Mouse (Mus musculus) heart, adult 8-10 months (tissue): ENCODE data around the gene Syn3. TPM values are rescaled to one million over a fixed set of nuclear protein-coding genes. Genes with fewer than 3 reads are reported as not detected.

Experiments
- DNase-seq: peaks from one replicate; pipeline ENCODE4 v3.0.0; 2022; ENCODE audit warnings: low spot score
- total RNA-seq, 4 experiments: library from RNA; stranded (reverse); gene quantifications; 2 replicates each; pipeline ENCODE4 v1.2.4; 2022

Gene Syn3
- total RNA-seq, 4 experiments from 2014 or later = 0.34 to 0.79 (median 0.47) TPM

- no peak for DNase-seq
These were observed 279.7 kb downstream of the Syn3 start for GRCm38 (mm10) chr10:86218984-86219383.

- DNase-seq = no peak
These were observed 281.9 kb downstream of the Syn3 start for GRCm38 (mm10) chr10:86216836-86217235.

- DNase-seq = peak; percentile 51
These were observed 286.6 kb downstream of the Syn3 start for GRCm38 (mm10) chr10:86212062-86212461.

- peak; percentile 83 for DNase-seq
These were observed 294.8 kb downstream of the Syn3 start for GRCm38 (mm10) chr10:86203915-86204314.

DNA sequence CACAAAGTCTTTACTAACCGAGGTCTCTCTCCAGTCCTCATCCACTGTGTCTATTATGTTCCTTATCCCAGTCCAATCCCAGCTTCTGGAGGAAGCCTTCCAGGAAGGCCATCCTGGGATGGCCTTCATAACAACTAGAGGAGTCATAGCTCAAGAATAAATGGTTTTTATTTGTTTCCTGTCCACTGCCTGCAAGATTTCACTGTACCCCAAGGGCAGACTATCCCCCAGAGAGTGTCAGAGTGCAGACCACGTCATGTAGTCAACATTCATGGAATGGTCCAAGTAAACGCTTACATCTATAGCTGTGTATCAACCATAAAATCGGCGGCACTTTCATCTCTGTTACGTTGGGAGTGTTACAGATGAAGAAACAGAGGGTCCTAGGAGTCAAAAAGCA is 295.5 kb downstream of the Syn3 start:
- peak; percentile 19 for DNase-seq

DNA sequence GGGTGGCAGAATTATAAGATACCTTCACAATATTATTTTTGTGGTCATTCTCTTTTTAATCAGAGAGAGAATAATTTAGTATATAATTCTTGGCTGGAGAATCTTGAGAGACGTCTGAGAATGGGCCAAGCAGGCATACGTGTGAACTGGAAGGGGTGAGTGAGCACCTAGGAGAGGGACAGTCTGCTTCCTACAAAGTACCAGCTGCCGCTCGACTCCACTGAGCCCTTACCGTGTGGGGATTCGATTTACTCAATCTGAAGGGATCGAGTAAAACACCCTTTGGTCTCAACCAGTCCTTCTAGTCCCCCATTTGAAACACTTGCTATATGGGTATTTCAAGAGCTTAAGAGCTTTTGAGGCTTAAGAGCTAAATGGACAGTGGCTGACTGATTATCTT is 296.9 kb downstream of the Syn3 start:
- no peak for DNase-seq

DNA sequence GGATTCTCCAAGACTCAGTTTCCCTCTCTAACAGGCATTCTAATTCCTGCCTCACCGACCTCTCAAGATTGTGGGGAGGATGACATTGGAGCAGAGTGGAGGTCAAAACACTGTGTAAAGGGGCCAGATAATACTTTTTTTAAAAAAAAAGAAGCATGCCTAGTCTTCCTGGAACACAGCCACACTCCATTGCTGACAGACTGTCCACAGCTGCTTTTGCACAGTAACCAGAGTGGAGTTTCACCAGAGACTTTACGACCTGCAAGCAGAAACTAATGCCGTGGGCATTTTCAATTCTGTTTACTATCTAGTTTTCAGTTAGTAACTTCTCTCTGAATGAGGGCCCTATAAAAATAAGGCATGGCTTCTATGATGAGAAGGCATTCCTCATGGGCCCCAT is 297.7 kb downstream of the Syn3 start:
- peak; percentile 31 for DNase-seq

DNA sequence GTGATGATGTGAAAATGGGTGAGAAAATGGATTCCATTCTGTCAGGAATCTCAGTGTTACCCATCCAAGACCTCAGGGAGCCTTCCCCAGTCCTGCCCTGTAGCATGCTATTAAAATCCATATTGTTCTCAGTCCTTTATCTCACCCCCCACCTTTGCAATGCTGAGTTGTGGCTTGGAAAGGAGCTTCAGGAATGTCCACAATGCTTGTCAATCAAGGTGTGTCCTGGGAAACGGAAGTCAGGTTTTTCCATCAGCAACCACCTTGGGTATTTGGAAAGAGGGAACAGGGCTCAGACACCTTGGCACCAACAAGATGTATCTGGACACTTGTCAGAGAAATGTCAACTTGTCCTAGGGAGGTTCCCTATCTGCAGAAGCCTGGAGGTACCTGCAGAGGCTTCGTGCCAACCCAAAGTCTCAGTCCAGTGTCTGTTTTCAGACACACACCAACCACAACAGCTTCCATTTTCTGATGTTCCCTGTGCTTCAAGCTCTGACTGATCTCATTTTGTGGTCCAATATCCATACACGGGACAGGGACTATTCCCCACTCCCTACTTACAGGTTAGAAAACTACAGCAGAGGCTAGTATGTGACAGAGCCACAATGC is 302.2 kb downstream of the Syn3 start:
- no peak for DNase-seq

DNA sequence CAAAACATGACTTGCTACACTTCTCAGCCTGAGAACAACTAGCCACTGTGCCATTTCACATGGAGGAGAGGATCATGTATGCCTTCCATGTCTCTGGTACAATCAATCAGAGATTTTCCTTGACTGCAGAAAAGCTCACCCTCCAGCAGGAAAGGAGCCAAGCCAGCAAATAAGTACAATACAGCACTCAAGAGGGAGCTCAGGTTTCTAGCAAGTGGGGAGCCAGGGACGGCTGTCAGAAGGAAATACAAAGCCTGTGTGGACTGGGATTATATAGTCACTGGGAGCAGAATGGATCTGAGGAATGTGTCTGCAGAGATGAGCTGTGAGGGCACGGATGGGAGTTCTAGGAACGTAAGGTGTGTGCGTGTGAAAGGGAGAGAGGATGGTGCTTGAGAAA is 304.0 kb downstream of the Syn3 start:
- no peak for DNase-seq

DNA sequence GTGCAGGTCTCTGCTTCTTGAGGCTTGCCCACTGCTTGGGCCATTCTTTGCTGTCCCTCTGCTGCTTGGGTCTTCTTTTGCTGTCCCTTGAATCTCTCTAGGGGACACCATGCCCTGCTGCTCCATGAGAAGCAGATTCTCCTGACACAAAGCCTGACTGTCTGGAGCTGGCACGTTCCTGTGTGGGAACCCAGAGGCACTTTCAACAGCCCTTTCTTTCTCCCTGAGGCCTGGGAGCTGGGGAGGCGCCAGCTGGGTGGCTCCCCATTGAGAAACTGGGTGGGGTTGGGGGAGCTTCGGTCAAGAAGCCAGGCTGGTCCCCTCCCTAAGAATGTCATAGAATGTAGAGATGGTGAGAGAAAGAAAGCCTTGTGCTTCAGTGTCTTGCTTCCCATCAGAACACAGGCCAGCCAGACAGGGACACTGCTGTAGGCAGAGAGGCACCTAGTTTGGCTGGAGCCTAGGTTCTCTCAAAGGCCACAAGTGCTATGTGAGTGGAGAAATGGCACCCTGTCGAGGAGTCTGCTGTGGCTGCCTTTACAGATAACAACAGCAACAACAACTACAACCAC is 304.7 kb downstream of the Syn3 start:
- no peak for DNase-seq

GRCm38 (mm10) chr10:86188614-86189013 is 310.1 kb downstream of the Syn3 start:
- DNase-seq = no peak

- no peak for DNase-seq
These were observed 310.8 kb downstream of the Syn3 start for GRCm38 (mm10) chr10:86187881-86188280.

DNA sequence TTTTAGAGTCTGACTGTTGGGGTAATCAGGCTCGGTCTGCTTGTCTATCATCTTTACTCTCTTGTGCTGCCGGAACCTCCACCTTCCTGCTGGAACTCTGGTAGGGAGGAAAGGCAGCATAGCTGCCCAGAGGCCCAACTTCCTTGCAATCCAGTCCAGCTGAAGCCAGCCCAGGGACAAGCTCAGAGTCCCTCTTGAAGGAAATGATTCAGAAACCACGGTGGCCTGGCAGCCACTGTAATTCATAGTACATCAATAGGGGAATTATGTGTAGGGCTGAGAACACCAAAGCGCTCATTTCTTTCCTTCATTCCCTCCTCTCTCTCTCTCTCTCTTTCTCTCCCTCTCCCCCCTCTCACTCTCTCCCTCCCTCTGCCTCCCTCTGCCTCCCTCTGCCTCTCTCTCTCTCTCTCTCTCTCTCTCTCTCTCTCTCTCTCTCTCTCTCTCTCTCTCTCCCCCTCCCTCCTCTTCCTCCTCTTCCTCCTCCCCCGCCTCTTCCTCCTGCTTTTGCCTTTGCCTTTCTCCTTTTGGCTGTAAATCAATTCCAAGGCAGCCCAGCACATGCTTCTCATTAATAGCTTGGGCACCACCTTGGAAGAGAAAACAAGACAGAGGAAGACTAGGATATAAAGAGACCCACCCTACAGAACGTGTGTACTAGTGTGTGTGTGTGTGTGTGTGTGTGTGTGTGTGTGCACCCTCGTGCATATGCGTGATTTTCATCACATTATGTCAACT is 315.4 kb downstream of the Syn3 start:
- peak; percentile 32 for DNase-seq

- peak; percentile 76 for DNase-seq
These were observed 316.4 kb downstream of the Syn3 start for GRCm38 (mm10) chr10:86182183-86182805.

DNA sequence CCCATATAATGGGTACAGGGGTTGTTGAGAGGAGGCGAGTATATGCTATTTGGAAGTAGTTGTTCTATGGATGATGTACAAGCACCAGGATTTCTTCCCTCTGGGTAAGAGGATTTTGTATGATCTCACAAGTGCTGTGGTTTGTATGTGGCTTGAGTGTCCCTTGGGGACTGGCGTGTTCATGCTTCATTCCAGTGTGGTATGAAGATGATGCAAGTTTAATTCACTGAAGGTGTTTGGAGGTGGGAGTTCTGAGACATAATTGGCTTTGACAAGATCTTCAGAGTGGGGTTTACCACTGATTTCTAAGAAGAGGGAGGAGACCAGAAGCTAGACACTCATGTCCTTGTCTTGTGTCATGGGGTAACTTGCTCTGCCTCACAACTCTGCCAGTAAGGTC is 322.3 kb downstream of the Syn3 start:
- DNase-seq = no peak

- no peak for DNase-seq
These were observed 324.7 kb downstream of the Syn3 start for GRCm38 (mm10) chr10:86174017-86174416.

DNA sequence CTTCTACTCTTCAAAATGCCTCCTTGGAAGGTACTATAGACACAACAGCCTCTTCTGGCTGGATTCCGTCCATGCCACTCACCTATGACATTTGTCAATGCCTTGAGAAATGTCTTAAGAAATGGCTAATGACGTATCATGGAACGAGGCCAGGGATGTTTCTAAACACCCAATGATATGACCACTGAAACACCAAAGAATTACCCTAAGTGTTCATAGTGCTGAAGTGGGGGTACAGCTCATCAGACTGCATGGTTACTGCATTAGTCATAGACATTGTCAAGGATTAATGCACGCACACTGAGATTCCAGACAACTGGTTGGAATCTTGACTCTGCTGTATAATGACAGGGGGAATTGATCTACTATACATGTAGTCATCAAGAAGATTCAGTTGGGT is 325.4 kb downstream of the Syn3 start:
- DNase-seq = no peak

DNA sequence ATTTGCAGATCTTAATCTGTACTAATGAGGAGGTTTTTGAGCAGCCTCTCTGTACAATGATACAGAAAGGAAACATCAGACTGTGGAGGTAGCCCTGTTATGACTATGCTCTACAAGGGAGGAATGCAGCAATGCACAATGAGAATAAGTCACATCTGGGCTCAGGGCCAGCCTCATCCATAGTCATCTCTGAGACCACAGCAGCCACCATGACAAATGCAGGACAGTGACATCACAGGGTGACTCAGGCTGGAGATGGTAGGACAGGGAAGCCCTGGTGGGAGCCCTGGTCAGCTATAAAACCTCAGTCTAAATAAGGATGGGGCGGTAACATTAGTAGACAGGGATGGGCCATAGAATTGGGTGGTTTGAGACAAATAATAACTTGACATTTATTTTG is 327.4 kb downstream of the Syn3 start:
- no peak for DNase-seq

- no peak for DNase-seq
These were observed 330.6 kb downstream of the Syn3 start for GRCm38 (mm10) chr10:86168084-86168483.

GRCm38 (mm10) chr10:86166854-86167268 is 331.8 kb downstream of the Syn3 start:
- peak; percentile 49 for DNase-seq

- peak; percentile 56 for DNase-seq
These were observed 334.6 kb downstream of the Syn3 start for GRCm38 (mm10) chr10:86164098-86164497.

GRCm38 (mm10) chr10:86161783-86162271 is 336.9 kb downstream of the Syn3 start:
- no peak for DNase-seq
